Mouse (Mus musculus) heart, adult 2 months (tissue): Measurements from ENCODE around the gene 1700007K13Rik. TPM values are rescaled to one million over a fixed set of nuclear protein-coding genes. Genes with fewer than 3 reads are reported as not detected.
"Not testable (repeated sequence)": the region's sequence is repeated elsewhere in the genome, so short reads cannot be mapped to it uniquely, and the experiment has no call there.

ENCODE experiments used
- DNase-seq, 2 experiments: peaks; one replicate each; pipeline ENCODE4 v3.0.0; 2021
- H3K27ac ChIP-seq: fragments of 200-600 bp; 2 replicates; pipeline ENCODE4 v1.8.1; 2022
- H3K27me3 ChIP-seq: fragments of 200-500 bp; 2 replicates; pipeline ENCODE4 v1.6.1; 2012; ENCODE audit warnings: mild to moderate bottlenecking, low read length, inconsistent platforms, mixed read lengths; ENCODE audit not compliant: control insufficient read depth, insufficient read depth
- H3K36me3 ChIP-seq: fragments of 200-500 bp; 2 replicates; pipeline ENCODE4 v1.6.1; 2012; ENCODE audit warnings: low read length, inconsistent platforms; ENCODE audit not compliant: control insufficient read depth, insufficient read depth
- H3K4me1 ChIP-seq: fragments of 200-500 bp; 2 replicates; pipeline ENCODE4 v1.6.1; 2011; ENCODE audit warnings: low read length; ENCODE audit not compliant: control insufficient read depth, insufficient read depth
- H3K4me3 ChIP-seq: fragments of 200-600 bp; 2 replicates; pipeline ENCODE4 v1.8.1; 2022
- H3K79me2 ChIP-seq: fragments of 200-500 bp; replicated peaks from 2 replicates; pipeline ENCODE4 v1.6.1; 2012; ENCODE audit warnings: mild to moderate bottlenecking, inconsistent platforms, low read length, moderate library complexity, mixed read lengths; ENCODE audit not compliant: control insufficient read depth, insufficient read depth
- H3K9ac ChIP-seq: fragments of 200-500 bp; 2 replicates; pipeline ENCODE4 v1.6.1; 2012; ENCODE audit warnings: low read depth, mild to moderate bottlenecking, control low read depth, inconsistent platforms, low read length, mixed read lengths
- CTCF ChIP-seq: fragments of 200-600 bp; IDR thresholded peaks from 2 replicates; pipeline ENCODE4 v1.8.1; 2022; ENCODE audit warnings: antibody characterized with exemption, mild to moderate bottlenecking, moderate library complexity
- EP300 ChIP-seq: fragments of 200-500 bp; IDR thresholded peaks from 2 replicates; pipeline ENCODE4 v1.6.1; 2011; ENCODE audit warnings: low read depth, low read length, control low read depth; ENCODE audit not compliant: insufficient read depth
- POLR2A ChIP-seq: fragments of 200-500 bp; IDR thresholded peaks from 2 replicates; pipeline ENCODE4 v1.6.1; 2011; ENCODE audit warnings: mild to moderate bottlenecking, low read depth, low read length, control low read depth; ENCODE audit not compliant: insufficient read depth
- WGBS: fragments of 180-500 bp; shearing (Covaris S2); methylation state at CpG from one replicate; pipeline ENCODE4 v1.1.7; 2018; 5-methylcytosine and 5-hydroxymethylcytosine counted together
- intact Hi-C: fragments of 180-260 bp; cut with DNase I; formaldehyde crosslinking; loops from one replicate; pipeline ENCODE4 v1.15.1; 2025
- polyA plus RNA-seq: library from polyadenylated mRNA; depleted of rRNA; stranded (reverse); fragments of >200 nt; gene quantifications from 2 replicates; pipeline ENCODE4 v1.2.3, GENCODE M21; 2012
- total RNA-seq, 2 experiments: library from RNA; stranded (reverse); gene quantifications; 2 replicates each; pipeline ENCODE4 v1.2.3; 2021

The 1700007K13Rik gene
- total and polyA plus RNA-seq, 3 experiments, result 0.94 TPM; not detected in 2

- TF ChIP-seq EP300, result no peak
- Histone ChIP-seq H3K36me3 (no peaks in the 10 kb centered on the region), H3K79me2 (no peaks in the 10 kb centered on the region), H3K4me1 (no peaks in the 10 kb centered on the region), H3K4me3 (no peak overlapping the region), H3K27ac (no peak overlapping the region), H3K9ac (no peak overlapping the region), H3K27me3 (no peaks in the 10 kb centered on the region)
- DNase-seq, result peak in 1 of 2 experiments; percentile 15
- WGBS, result 71% methylated on average over 20 of the region's 20 CpGs
- intact Hi-C loops, result no loop called here
Observed at GRCm38 (mm10) chr2:28479208-28480204, 13.4 kb upstream of the 1700007K13Rik start.

- H3K36me3 ChIP-seq, H3K79me2 ChIP-seq, H3K27me3 ChIP-seq, H3K4me1 ChIP-seq, intact Hi-C loops, H3K9ac ChIP-seq, DNase-seq, H3K27ac ChIP-seq, H3K4me3 ChIP-seq: not testable (repeated sequence)
- WGBS, result 87% methylated on average over 5 of the region's 5 CpGs
Observed at GRCm38 (mm10) chr2:28477993-28478392, 11.9 kb upstream of the 1700007K13Rik start.

- H3K79me2 ChIP-seq, H3K36me3 ChIP-seq, H3K27me3 ChIP-seq, H3K27ac ChIP-seq, H3K9ac ChIP-seq, H3K4me1 ChIP-seq, H3K4me3 ChIP-seq, intact Hi-C loops: not testable (repeated sequence)
- peak in 1 of 2 experiments; percentile 7 for DNase-seq
- WGBS, result 92% methylated on average over 8 of the region's 8 CpGs
Observed at GRCm38 (mm10) chr2:28472011-28472410, 5.9 kb upstream of the 1700007K13Rik start.

GRCm38 (mm10) chr2:28470591-28470990 lies 4.5 kb upstream of the 1700007K13Rik start:
- Histone ChIP-seq H3K27ac (no peak overlapping the region), H3K27me3 (no peaks in the 10 kb centered on the region), H3K4me3 (no peak overlapping the region), H3K79me2 (no peaks in the 10 kb centered on the region), H3K4me1 (peaks cover 5% of the 10 kb centered on the region), H3K9ac (no peak overlapping the region), H3K36me3 (no peaks in the 10 kb centered on the region)
- TF ChIP-seq CTCF (no peak), POLR2A (no peak), EP300 (no peak)
- DNase-seq, result peak in 1 of 2 experiments; percentile 8
- WGBS, result 89% methylated on average over 2 of the region's 2 CpGs
- intact Hi-C loops, result no loop called here

- peaks cover 5% of the 10 kb centered on the region for H3K4me1 ChIP-seq
- H3K27me3 ChIP-seq, result no peaks in the 10 kb centered on the region
- TF ChIP-seq EP300 (no peak), CTCF (no peak), POLR2A (no peak)
- H3K79me2 ChIP-seq, result no peaks in the 10 kb centered on the region
- no peak for DNase-seq
- intact Hi-C loops, result no loop called here
- no peak overlapping the region for H3K27ac ChIP-seq
- 98% methylated on average over 14 of the region's 14 CpGs for WGBS
- H3K4me3 ChIP-seq, result no peak overlapping the region
- H3K9ac ChIP-seq, result no peak overlapping the region
- no peaks in the 10 kb centered on the region for H3K36me3 ChIP-seq
Observed at GRCm38 (mm10) chr2:28469461-28469860, 3.3 kb upstream of the 1700007K13Rik start.

- H3K79me2 ChIP-seq, result no peaks in the 10 kb centered on the region
- peaks cover 5% of the 10 kb centered on the region for H3K4me1 ChIP-seq
- TF ChIP-seq EP300 (no peak), POLR2A (no peak), CTCF (no peak)
- no peaks in the 10 kb centered on the region for H3K27me3 ChIP-seq
- H3K4me3 ChIP-seq, result peak overlapping the region; percentile 71
- peak overlapping the region; percentile 92 for H3K9ac ChIP-seq
- DNase-seq, result peak in 1 of 2 experiments; percentile 16
- H3K36me3 ChIP-seq, result no peaks in the 10 kb centered on the region
- intact Hi-C loops, result no loop called here
- peak overlapping the region; percentile 80 for H3K27ac ChIP-seq
- 54% methylated on average over 18 of the region's 18 CpGs for WGBS
Observed at GRCm38 (mm10) chr2:28468486-28469225, 2.5 kb upstream of the 1700007K13Rik start.
